Mouse (Mus musculus) hindbrain, embryonic 15.5 days (tissue): ENCODE results near the gene Synj2. TPM values are rescaled to one million over a fixed set of nuclear protein-coding genes. Genes with fewer than 3 reads are reported as not detected.

Experiments
- ATAC-seq: fragments of 200-750 bp; cut with Nextera tagmentation; 2 replicates; pipeline ENCODE4 v1.8.0; 2017; ENCODE audit warnings: low read depth, moderate number of reproducible peaks, moderate TSS enrichment; ENCODE audit not compliant: low FRiP score
- H3K27ac ChIP-seq: fragments of 300-500 bp; sonication (generic); replicated peaks from 2 replicates; pipeline ENCODE4 v1.5.1; 2015; ENCODE audit warnings: mild to moderate bottlenecking, inconsistent platforms
- H3K27me3 ChIP-seq: fragments of 300-500 bp; sonication (generic); 2 replicates; pipeline ENCODE4 v1.6.1; 2015; ENCODE audit warnings: control low read depth, inconsistent platforms
- H3K36me3 ChIP-seq: fragments of 300-500 bp; sonication (generic); 2 replicates; pipeline ENCODE4 v1.6.1; 2015; ENCODE audit warnings: control low read depth, inconsistent platforms
- H3K4me1 ChIP-seq: fragments of 300-500 bp; sonication (generic); replicated peaks from 2 replicates; pipeline ENCODE4 v1.6.1; 2015; ENCODE audit warnings: control low read depth, inconsistent platforms
- H3K4me2 ChIP-seq: fragments of 300-500 bp; sonication (generic); 2 replicates; pipeline ENCODE4 v1.6.1; 2015; ENCODE audit warnings: moderate library complexity, mild to moderate bottlenecking, inconsistent platforms
- H3K4me3 ChIP-seq: fragments of 300-500 bp; sonication (generic); 2 replicates; pipeline ENCODE4 v1.5.1; 2015; ENCODE audit warnings: mild to moderate bottlenecking, inconsistent platforms
- H3K9ac ChIP-seq: fragments of 300-500 bp; sonication (generic); 2 replicates; pipeline ENCODE4 v1.6.1; 2015; ENCODE audit warnings: inconsistent platforms
- H3K9me3 ChIP-seq: fragments of 300-500 bp; sonication (generic); 2 replicates; pipeline ENCODE4 v1.6.1; 2016; ENCODE audit warnings: control low read depth, inconsistent platforms
- WGBS: fragments of 180-500 bp; shearing (Covaris S2); methylation state at CpG from one replicate; pipeline ENCODE4 v1.1.7; 2015; 5-methylcytosine and 5-hydroxymethylcytosine counted together
- polyA plus RNA-seq: library from polyadenylated mRNA; unstranded; fragments of >200 nt; fragmentation: Nextera tagmentation; extraction: Ambion mirVana; gene quantifications from 2 replicates; pipeline ENCODE4 v1.2.1, GENCODE M21; 2015

The Synj2 gene
- polyA plus RNA-seq, 1 experiment from 2014 or later: 1.7 TPM

DNA sequence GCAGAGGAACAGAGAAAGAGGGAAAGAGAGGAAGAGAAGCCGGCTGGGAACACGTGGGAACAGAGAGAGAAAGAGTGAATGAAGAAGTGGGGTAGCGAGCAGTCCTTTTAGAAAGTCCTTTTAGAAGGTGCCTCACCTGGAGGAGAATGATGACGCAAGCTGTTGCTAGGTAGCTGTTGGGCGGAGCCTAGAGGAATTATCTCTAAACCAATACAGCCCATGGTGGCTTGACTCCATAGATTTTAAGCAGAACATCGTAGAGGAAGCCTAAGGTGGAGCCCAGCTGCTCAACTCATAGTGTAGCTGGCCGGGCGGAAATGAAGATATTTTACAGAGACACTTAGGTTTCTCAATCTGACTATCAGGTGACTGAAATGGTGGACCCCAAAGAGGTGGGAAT lies 22.7 kb downstream of the Synj2 start:
- Histone ChIP-seq H3K4me3 (no peak overlapping the region), H3K9me3 (no peaks in the 10 kb centered on the region), H3K36me3 (no peaks in the 10 kb centered on the region), H3K27me3 (no peaks in the 10 kb centered on the region), H3K9ac (no peak overlapping the region), H3K4me2 (no peak overlapping the region), H3K27ac (no peak overlapping the region), H3K4me1 (no peaks in the 10 kb centered on the region)
- 97% methylated on average over 8 of the region's 8 CpGs for WGBS
- ATAC-seq: no peak

DNA sequence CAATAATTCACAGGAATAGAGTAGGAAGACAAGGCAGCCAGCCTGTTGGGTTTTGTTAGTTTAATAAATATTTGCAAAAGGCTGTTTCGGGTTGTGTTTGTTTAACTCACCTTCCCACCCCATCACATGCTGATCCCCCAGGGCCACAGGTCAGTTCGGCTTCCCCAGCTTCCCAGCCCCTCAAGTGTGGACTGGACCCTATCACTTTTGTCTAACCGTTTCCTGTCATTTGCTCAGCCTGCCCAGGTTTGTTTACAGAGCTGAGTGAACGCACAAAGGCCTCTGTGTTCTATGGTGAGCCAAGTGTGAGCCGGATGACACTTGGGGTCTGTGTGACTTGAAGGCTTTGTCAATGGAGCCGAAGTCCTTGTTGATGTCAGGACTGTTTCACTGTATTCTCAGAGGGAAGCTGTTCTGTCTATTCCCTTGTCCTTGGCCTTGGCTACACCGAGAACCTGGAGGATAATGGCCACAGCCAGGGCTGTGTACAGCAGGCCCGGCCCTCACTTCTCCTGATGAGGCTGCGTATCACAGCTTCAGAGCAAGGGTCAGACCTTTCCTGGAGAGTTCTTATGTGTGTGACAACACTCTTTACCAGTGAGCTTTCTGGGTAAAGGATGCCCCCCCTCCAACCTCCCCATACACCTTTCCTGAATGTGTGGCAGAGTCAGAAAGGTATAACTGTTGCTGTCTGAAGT lies 24.2 kb downstream of the Synj2 start:
- H3K36me3 ChIP-seq: no peaks in the 10 kb centered on the region
- H3K27me3 ChIP-seq: no peaks in the 10 kb centered on the region
- no peaks in the 10 kb centered on the region for H3K9me3 ChIP-seq
- H3K9ac ChIP-seq: no peak overlapping the region
- no peak for ATAC-seq
- H3K4me2 ChIP-seq: no peak overlapping the region
- no peaks in the 10 kb centered on the region for H3K4me1 ChIP-seq
- 70% methylated on average over 9 of the region's 9 CpGs for WGBS
- H3K27ac ChIP-seq: no peak overlapping the region
- no peak overlapping the region for H3K4me3 ChIP-seq

DNA sequence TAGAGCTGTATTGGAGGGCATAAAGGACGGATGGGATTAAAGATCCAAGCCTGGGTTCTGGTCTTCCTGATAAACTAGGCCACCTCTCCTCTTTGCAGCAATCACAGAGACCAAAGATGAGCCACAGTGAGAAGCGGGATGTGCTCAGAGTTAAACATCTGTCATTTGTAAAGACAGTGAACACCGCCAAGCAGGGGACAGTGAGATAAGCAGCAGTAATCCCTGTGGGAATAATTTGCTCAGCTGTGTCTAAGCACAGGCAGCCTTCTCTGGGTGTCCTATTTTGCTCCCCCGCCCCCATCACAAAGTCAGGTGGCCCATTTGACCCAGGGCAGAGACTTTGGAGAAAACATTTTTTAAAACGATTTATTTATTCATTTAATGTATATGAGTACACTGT lies 25.6 kb downstream of the Synj2 start:
- Histone ChIP-seq H3K36me3 (no peaks in the 10 kb centered on the region), H3K9me3 (no peaks in the 10 kb centered on the region), H3K9ac (no peak overlapping the region), H3K4me3 (no peak overlapping the region), H3K4me2 (no peak overlapping the region), H3K27ac (no peak overlapping the region), H3K4me1 (no peaks in the 10 kb centered on the region), H3K27me3 (no peaks in the 10 kb centered on the region)
- ATAC-seq: no peak
- 81% methylated on average over 5 of the region's 5 CpGs for WGBS

DNA sequence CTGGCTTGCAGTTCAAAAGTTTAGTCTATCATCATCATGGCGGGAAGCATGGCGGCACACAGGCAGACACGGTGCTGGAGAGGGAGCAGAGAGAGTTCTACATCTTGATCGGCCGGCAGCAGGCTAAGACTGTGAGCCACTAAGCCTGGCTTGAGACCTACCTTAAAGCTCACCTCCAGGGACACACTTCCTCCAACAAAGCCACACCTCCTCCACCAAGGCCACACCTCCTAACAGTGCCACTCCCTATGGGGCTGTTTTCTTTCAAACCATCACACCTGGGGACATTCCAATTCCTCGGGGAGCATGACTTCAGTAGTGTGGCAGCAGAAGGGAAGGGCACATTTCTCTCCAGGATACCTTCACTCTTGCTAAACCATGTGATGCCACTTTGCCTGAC lies 27.5 kb downstream of the Synj2 start:
- Histone ChIP-seq H3K4me1 (no peaks in the 10 kb centered on the region), H3K27me3 (no peaks in the 10 kb centered on the region), H3K27ac (no peak overlapping the region), H3K4me2 (no peak overlapping the region), H3K4me3 (no peak overlapping the region), H3K9me3 (no peaks in the 10 kb centered on the region), H3K36me3 (no peaks in the 10 kb centered on the region), H3K9ac (no peak overlapping the region)
- no peak for ATAC-seq
- WGBS: 72% methylated on average over 6 of the region's 6 CpGs

DNA sequence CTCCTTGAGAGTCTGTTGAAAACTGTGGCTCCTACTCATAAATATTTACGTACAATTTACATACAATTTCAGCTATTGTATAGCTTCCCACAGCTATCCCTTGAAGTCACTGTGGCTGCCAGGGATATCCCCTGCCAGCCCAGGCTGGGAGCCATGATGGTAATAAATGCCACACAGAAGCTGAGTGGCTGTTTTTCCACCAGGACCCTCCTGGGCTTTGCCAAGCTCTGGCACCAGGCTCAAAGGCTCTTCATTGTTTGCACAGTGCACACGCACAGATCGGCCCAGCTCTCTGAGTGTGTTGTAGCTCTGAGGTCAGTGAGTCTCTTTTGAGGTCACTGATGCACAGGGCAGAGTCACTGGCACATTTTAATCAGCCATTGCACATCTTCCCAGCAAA lies 28.2 kb downstream of the Synj2 start:
- Histone ChIP-seq H3K36me3 (no peaks in the 10 kb centered on the region), H3K4me1 (no peaks in the 10 kb centered on the region), H3K4me3 (no peak overlapping the region), H3K27me3 (no peaks in the 10 kb centered on the region), H3K9ac (no peak overlapping the region), H3K9me3 (no peaks in the 10 kb centered on the region), H3K27ac (no peak overlapping the region), H3K4me2 (no peak overlapping the region)
- 38% methylated on average over 3 of the region's 3 CpGs for WGBS
- ATAC-seq: no peak; the same call in 1 of the 2 replicates

DNA sequence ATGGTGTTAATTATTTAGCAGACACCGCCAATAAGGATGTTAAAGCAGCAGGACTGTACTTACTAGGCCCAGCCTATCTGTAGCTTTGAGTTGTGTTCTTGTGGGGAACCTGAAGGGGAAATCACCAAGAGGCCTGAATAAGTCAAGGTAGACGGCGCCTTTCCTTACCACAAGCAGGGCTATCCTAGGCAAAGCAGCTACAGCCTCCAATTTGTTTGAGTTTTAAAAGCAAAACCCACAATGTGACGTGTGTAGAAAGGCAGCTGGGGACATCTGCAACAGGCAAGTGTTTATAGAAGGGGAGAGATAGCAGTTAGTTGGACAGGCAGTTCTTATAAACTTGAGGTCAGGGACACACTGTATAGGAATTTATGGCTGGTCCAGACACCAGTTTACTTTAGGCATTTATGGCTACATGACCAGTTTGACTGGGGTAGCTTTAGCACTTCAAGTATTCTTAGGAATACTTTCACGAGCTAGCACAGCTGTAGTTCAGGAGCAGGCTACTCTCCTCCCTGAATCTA lies 29.3 kb downstream of the Synj2 start:
- H3K27ac ChIP-seq: no peak overlapping the region
- H3K9ac ChIP-seq: no peak overlapping the region
- no peak overlapping the region for H3K4me3 ChIP-seq
- peaks cover 4% of the 10 kb centered on the region for H3K4me1 ChIP-seq
- H3K36me3 ChIP-seq: no peaks in the 10 kb centered on the region
- no peak overlapping the region for H3K4me2 ChIP-seq
- H3K27me3 ChIP-seq: no peaks in the 10 kb centered on the region
- 96% methylated on average over 5 of the region's 5 CpGs for WGBS
- ATAC-seq: no peak
- no peaks in the 10 kb centered on the region for H3K9me3 ChIP-seq

DNA sequence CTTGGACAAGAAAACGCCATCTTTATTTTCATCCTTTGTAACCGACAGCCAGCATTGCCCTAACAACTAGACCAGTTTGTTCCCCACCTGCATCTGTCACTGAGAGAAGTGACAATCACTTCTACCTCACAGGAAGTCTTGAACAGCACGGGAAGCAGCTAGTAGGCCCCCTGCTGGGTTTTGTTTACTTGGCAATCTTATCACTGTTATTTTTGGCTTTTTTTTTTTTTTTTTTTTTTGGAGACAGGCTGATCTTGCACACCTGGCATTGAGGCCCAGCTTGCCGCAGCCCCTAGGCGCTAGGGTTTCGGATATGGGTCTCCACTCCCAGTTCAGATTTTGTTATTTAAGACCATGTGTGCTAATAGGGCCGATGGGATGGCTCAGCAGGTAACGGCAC lies 32.5 kb downstream of the Synj2 start:
- Histone ChIP-seq H3K4me2 (no peak overlapping the region), H3K36me3 (no peaks in the 10 kb centered on the region), H3K9me3 (no peaks in the 10 kb centered on the region), H3K4me3 (no peak overlapping the region), H3K9ac (no peak overlapping the region), H3K27ac (no peak overlapping the region), H3K4me1 (peaks cover 20% of the 10 kb centered on the region), H3K27me3 (no peaks in the 10 kb centered on the region)
- ATAC-seq: no peak
- WGBS: 76% methylated on average over 8 of the region's 8 CpGs

DNA sequence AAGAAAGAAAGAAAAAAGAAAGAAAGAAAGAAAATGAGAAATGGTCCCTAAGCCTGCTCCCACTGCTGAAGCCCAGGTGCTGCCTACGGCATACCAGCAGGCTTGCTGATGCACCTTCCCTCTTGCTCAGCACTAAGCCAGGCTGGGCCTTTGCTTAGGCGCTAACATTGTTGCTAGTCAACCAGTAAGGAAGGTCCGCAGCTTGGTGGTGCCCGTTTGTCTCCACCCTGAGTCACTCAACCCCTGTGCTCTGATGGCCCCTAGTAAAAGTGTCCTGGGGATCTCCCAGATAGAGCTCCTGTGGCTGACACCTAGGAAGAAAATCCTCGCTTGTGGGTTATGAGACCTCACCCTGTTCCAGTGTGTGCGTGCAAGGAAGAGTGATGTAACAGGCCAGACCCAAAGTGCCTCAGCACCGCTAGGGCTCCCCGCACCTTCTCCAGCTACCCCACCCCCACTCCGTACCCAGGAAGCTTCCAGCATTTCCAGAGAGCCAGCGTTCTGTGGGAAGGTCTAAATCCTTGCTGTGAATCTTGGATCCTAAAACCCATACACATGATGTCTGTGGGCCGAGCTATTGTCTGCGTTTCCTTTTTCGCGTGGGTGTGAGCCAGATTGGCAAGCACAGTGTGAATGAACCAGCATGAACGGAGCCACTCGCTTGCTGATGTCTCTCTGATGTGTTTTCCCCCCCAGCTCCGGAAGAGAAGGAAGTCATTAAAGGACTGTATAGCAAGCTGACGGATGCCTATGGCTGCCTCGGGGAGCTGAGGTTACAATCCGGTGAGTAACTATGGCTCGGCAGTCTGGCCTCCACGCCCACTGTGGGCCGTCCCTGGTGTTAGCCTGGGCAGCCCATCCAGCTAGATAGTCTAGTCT lies 34.3 kb downstream of the Synj2 start:
- peak; percentile 44 for ATAC-seq
- 36% methylated on average over 23 of the region's 23 CpGs for WGBS
- no peak overlapping the region for H3K4me3 ChIP-seq
- H3K9me3 ChIP-seq: no peaks in the 10 kb centered on the region
- H3K9ac ChIP-seq: no peak overlapping the region
- peaks cover 20% of the 10 kb centered on the region for H3K4me1 ChIP-seq
- no peak overlapping the region for H3K27ac ChIP-seq
- no peaks in the 10 kb centered on the region for H3K27me3 ChIP-seq
- no peaks in the 10 kb centered on the region for H3K36me3 ChIP-seq
- H3K4me2 ChIP-seq: peak overlapping the region; percentile 36

DNA sequence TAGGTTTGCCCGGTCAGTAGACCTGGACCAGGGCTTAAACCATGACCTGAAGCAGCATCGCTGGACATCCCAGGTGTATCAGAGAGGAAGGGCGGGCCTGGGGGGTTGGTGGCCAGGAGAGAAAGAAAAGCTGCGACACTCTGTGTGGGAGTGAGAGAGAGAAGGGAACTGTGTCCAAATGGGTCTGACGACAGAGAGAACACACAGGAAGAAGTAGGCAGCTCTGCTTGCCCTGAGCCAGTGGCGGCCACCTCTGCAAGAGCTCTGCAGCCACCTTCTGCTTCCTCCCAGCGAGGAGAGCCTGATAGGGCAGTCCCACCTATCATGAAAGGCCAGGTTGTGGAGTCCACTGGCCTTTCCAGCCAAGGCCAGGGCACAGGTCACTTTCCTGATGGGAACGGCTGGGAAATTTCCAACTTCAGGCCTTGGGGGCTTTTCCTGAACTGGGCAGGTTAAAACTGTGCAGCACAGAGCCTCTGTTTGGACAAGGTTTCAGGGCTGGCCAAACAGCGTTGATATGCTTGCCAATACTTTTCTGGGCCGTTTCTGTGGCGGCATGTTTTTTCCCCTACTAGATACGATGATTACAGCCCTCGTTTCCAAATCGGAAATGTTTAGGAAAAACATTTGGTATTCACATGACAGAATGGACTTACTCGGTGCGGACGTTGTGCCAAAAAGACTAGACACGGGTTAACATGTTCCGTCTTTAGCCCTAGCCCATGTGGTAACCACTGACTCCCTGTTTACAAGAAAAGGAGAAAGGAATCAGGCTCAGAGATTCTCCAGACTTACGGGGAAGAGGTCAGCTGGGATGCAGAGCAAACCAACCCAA lies 35.4 kb downstream of the Synj2 start:
- Histone ChIP-seq H3K36me3 (no peaks in the 10 kb centered on the region), H3K4me2 (peak overlapping the region; percentile 36), H3K27me3 (no peaks in the 10 kb centered on the region), H3K4me1 (peaks cover 20% of the 10 kb centered on the region), H3K9ac (no peak overlapping the region), H3K4me3 (no peak overlapping the region), H3K9me3 (no peaks in the 10 kb centered on the region), H3K27ac (no peak overlapping the region)
- no peak for ATAC-seq
- WGBS: 76% methylated on average over 20 of the region's 20 CpGs

DNA sequence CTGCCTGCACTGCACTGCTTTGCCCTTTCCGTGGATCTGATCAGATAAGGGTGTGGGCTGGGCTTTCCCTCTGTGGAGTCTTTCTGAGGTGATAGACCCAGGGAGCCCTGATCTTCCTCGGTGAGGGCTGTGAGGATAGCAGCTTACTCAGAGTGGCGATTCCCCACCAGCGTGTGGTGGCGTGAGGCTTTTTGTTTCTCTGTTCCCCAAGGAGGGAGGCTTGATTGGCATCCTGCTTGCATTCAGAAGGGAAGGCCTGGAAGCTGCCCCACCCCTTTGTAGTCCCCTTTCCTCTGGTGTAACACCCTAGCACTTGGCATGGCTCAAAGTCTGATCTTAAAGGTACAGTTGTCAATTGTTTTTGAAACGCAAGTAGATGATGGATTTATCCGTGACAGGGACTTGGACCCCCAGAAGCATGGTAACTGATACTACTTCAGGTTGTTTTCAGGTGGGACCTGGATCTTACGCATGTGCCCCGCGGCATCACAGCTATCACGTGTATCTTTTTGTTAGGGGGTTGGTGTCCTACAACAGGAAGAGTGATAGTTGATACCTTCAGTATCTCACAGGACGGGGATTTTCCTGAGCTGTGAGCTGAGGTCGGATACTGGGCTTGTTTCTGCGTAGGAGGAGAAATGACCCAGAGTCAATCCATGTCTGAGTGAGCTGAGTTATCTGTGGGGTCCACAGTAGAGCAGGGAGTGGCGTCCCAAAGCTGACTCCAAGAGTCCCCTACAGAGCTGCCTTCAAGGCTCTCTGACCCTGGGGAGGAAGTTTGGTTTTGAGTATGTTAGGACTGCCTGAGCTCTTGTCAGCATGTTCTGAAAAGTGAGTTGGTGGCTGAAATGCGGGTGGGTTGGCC lies 36.2 kb downstream of the Synj2 start:
- Histone ChIP-seq H3K4me3 (no peak overlapping the region), H3K9ac (no peak overlapping the region), H3K9me3 (no peaks in the 10 kb centered on the region), H3K4me2 (0 out of 2 replicates have a peak overlapping the region, but pooled peaks have one; percentile 19), H3K27me3 (no peaks in the 10 kb centered on the region), H3K27ac (no peak overlapping the region), H3K4me1 (peaks cover 20% of the 10 kb centered on the region), H3K36me3 (no peaks in the 10 kb centered on the region)
- 57% methylated on average over 16 of the region's 16 CpGs for WGBS
- no peak for ATAC-seq

DNA sequence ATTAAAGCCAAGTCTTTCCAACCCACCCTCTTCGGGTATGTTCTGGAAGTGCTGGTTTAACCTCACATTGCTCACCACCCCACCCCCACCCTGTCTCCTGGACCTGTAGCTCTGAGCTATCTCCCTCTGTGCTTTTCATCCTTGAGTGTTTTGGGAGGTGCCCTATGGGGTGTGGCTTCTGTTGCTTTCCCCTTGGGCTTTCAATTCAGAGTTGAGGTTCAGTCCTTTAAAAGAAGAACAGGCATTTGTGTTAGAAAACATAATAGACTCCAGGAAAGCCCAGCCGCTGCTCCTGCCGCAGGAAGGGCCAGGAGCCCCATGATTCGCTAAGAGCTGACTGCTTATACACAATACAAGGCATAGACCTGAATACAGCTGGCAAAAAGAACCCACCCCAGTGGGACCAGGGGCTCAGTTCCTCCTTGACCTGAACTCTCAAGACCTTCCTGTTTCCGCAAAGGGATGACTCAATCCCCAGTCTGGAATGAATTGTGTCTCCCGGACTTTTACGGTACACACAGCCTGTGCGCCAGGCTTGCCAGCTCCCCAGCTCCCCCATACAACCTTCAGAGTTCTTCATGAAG lies 36.9 kb downstream of the Synj2 start:
- Histone ChIP-seq H3K36me3 (no peaks in the 10 kb centered on the region), H3K9ac (no peak overlapping the region), H3K4me2 (no peak overlapping the region), H3K4me3 (no peak overlapping the region), H3K27me3 (no peaks in the 10 kb centered on the region), H3K4me1 (peaks cover 20% of the 10 kb centered on the region), H3K9me3 (no peaks in the 10 kb centered on the region), H3K27ac (no peak overlapping the region)
- 72% methylated on average over 8 of the region's 8 CpGs for WGBS
- ATAC-seq: no peak
